Mouse (Mus musculus) heart, embryonic 13.5 days (tissue): ENCODE results near the gene Ercc1. TPM values are rescaled to one million over a fixed set of nuclear protein-coding genes. Genes with fewer than 3 reads are reported as not detected.

Experiments used
- ATAC-seq: fragments of 200-750 bp; cut with Nextera tagmentation; 2 replicates; pipeline ENCODE4 v1.8.0; 2017; ENCODE audit warnings: moderate TSS enrichment; ENCODE audit not compliant: insufficient number of reproducible peaks, low FRiP score, low TSS enrichment; ENCODE audit errors: extremely low read depth
- H3K27ac ChIP-seq: fragments of 300-500 bp; sonication (generic); replicated peaks from 2 replicates; pipeline ENCODE4 v1.5.1; 2015; ENCODE audit warnings: moderate library complexity, mild to moderate bottlenecking, inconsistent platforms
- H3K27me3 ChIP-seq: fragments of 300-500 bp; sonication (generic); replicated peaks from 2 replicates; pipeline ENCODE4 v1.6.1; 2015; ENCODE audit warnings: mild to moderate bottlenecking, inconsistent platforms
- H3K36me3 ChIP-seq: fragments of 300-500 bp; sonication (generic); 2 replicates; pipeline ENCODE4 v1.6.1; 2015; ENCODE audit warnings: mild to moderate bottlenecking, inconsistent platforms
- H3K4me1 ChIP-seq: fragments of 300-500 bp; sonication (generic); 2 replicates; pipeline ENCODE4 v1.6.1; 2015; ENCODE audit warnings: inconsistent platforms
- H3K4me2 ChIP-seq: fragments of 300-500 bp; sonication (generic); 2 replicates; pipeline ENCODE4 v1.6.1; 2015; ENCODE audit warnings: inconsistent platforms, mild to moderate bottlenecking, moderate library complexity
- H3K4me3 ChIP-seq: fragments of 300-500 bp; sonication (generic); 2 replicates; pipeline ENCODE4 v1.5.1; 2015; ENCODE audit warnings: moderate library complexity, mild to moderate bottlenecking, inconsistent platforms
- H3K9ac ChIP-seq: fragments of 300-500 bp; sonication (generic); 2 replicates; pipeline ENCODE4 v1.6.1; 2015; ENCODE audit warnings: inconsistent platforms, mild to moderate bottlenecking, moderate library complexity
- H3K9me3 ChIP-seq: fragments of 300-500 bp; sonication (generic); 2 replicates; pipeline ENCODE4 v1.6.1; 2016; ENCODE audit warnings: inconsistent platforms
- WGBS: fragments of 180-500 bp; shearing (Covaris S2); methylation state at CpG from one replicate; pipeline ENCODE4 v1.1.7; 2015; ENCODE audit warnings: mixed read lengths; 5-methylcytosine and 5-hydroxymethylcytosine counted together
- polyA plus RNA-seq: library from polyadenylated mRNA; unstranded; fragments of >200 nt; fragmentation: Nextera tagmentation; extraction: Ambion mirVana; gene quantifications from 2 replicates; pipeline ENCODE4 v1.2.1, GENCODE M21; 2015

The Ercc1 gene
- polyA plus RNA-seq, 1 experiment from 2014 or later = 62.7 TPM

DNA sequence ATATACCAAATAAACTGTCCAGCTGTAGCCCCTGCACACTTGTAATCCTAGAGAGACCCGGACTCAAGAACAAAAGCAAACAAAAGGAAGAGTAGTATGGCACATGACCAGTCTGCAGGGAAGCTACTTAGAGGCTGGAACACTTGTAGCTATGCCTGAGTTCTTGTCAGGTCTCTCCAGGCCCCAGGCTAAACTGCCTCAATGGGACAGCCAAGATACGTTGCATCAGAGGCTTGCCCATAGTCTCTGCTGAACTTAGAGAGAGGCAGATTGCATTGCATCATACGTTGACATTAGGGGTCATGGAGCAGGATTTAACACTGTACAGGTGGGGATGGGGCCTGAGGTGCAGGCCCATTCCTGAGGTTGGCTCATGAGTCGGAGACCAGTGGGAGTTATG, 31.4 kb downstream of the Ercc1 start:
- Histone ChIP-seq H3K4me2 (no peak overlapping the region), H3K27ac (no peak overlapping the region), H3K9me3 (no peaks in the 10 kb centered on the region), H3K27me3 (no peaks in the 10 kb centered on the region), H3K36me3 (peaks cover 83% of the 10 kb centered on the region), H3K4me1 (peaks cover 8% of the 10 kb centered on the region), H3K4me3 (no peak overlapping the region), H3K9ac (no peak overlapping the region)
- WGBS = 82% methylated on average over 4 of the region's 4 CpGs
- no peak for ATAC-seq

DNA sequence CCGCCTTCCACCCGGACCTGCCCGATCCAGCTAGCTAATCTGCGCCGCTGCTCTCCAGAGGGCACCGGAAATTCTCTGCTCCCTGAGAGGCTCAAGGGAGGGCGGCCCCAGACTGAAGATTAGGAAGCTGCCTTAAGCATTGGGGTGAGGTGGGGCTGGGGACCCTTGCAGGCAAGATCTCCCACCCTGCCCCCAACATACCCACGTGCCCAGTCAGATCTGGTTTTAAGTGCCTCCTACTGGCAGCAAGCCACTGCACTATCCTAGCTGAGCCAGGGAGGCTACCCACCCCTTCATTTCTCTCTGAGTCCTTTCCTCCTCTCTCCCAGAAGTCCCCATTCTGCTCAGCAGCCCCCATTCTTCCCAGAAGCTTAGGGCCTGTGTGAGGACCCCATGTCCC, 33.5 kb downstream of the Ercc1 start:
- Histone ChIP-seq H3K9me3 (no peaks in the 10 kb centered on the region), H3K27me3 (no peaks in the 10 kb centered on the region), H3K4me1 (peaks cover 16% of the 10 kb centered on the region), H3K4me3 (no peak overlapping the region), H3K9ac (peak overlapping the region; percentile 37; the same call in 1 of the 2 replicates), H3K4me2 (no peak overlapping the region), H3K27ac (peak overlapping the region; percentile 28; the same call in 1 of the 2 replicates), H3K36me3 (peaks cover 63% of the 10 kb centered on the region)
- 44% methylated on average over 8 of the region's 8 CpGs for WGBS
- no peak for ATAC-seq

DNA sequence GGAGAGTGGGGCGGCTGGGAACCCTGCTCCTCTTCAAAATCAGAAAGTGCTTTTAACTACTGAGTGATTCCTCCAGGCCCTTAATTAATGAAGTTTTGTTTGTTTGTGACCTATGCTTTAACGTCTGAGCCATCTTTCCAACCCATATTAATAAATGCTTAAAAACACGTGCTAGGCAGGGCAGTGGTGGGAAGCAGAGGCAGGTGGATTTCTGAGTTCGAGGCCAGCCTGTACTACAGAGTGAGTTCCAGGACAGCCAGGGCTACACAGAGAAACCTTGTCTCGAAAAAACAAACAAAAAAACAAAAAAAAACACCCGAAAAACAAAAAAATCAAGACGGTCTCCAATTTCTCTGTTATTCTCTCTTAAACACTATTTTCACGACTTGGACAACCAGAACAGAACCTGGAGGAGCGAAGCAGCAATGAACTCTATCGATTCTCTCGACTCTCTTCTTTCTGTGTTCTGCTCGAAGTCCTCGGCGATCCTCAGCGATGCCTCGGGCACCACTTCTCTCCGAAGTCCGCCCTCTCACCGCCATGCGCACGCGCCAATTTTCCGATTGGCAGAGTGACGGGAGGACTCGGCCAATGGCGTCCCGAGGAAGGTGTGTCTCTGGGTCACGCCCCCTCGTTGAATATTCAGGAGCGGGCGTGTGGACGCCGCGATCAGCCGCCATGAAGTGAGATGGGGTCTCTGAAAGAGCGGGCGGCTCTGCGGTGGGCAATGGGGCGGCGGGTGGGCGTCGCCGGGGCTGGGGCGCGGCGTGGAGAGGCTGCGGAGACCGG, 37.0 kb downstream of the Ercc1 start, which contains the start of gene Ercc2:
TSS of gene Ercc2 (plus strand) at position 634 of the 789 bp plus-strand sequence.
- Histone ChIP-seq H3K36me3 (peaks cover 57% of the 10 kb centered on the region), H3K27me3 (no peaks in the 10 kb centered on the region), H3K4me3 (peak within 1 kb of the TSS; percentile 79), H3K9ac (peak within 1 kb of the TSS; percentile 92), H3K4me1 (peaks cover 21% of the 10 kb centered on the region), H3K27ac (peak within 1 kb of the TSS; percentile 30), H3K9me3 (no peaks in the 10 kb centered on the region), H3K4me2 (peak within 1 kb of the TSS; percentile 86)
- WGBS = 6% methylated on average over 48 of the region's 48 CpGs
- peak; percentile 88 for ATAC-seq

DNA sequence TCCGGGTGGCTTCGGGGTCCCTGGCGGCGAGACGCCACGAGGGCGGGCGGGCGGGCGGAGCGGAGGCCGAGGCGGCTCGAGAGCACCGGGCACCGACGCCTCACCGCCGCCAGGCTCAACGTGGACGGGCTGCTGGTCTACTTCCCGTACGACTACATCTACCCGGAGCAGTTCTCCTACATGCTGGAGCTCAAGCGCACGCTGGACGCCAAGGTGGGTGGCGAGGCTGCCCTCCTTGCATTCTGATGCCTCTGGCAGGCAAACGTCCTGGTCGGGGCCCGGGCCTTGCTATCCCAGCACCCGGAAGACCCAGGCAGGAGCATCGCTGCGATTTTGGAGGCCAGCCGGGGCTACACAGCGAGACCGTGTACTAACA, 37.6 kb downstream of the Ercc1 start:
- 0 out of 2 replicates have a peak, but pooled peaks have one; percentile 19 for ATAC-seq
- H3K9me3 ChIP-seq = no peaks in the 10 kb centered on the region
- H3K4me3 ChIP-seq = peak overlapping the region; percentile 79
- 0% methylated on average over 37 of the region's 37 CpGs for WGBS
- peaks cover 21% of the 10 kb centered on the region for H3K4me1 ChIP-seq
- H3K9ac ChIP-seq = peak overlapping the region; percentile 92
- H3K27ac ChIP-seq = peak overlapping the region; percentile 30
- H3K4me2 ChIP-seq = peak overlapping the region; percentile 86
- no peaks in the 10 kb centered on the region for H3K27me3 ChIP-seq
- H3K36me3 ChIP-seq = peaks cover 57% of the 10 kb centered on the region

DNA sequence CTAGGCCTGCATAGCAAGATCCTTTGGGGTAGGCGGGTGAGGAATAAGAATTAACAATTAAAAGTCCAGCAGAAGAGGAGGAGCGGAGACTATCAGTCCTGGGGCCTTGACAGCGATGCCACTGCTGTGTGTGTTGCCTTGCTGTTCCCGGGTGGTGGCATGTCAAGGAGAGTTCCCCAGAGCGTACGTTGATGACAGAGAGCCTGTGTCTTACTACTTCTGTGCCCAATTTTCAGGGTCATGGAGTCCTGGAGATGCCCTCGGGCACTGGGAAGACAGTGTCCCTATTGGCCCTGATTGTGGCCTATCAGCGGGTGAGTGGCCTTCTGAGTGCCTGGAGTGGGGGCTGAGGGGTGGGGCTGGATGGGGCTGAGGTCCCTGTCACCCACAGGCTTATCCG, 39.1 kb downstream of the Ercc1 start:
- H3K4me3 ChIP-seq = no peak overlapping the region
- no peak overlapping the region; the same call in 1 of the 2 replicates for H3K9ac ChIP-seq
- H3K27me3 ChIP-seq = no peaks in the 10 kb centered on the region
- peaks cover 57% of the 10 kb centered on the region for H3K36me3 ChIP-seq
- H3K27ac ChIP-seq = no peak overlapping the region
- no peaks in the 10 kb centered on the region for H3K9me3 ChIP-seq
- H3K4me1 ChIP-seq = peaks cover 13% of the 10 kb centered on the region
- no peak overlapping the region for H3K4me2 ChIP-seq
- no peak for ATAC-seq
- 89% methylated on average over 9 of the region's 9 CpGs for WGBS

DNA sequence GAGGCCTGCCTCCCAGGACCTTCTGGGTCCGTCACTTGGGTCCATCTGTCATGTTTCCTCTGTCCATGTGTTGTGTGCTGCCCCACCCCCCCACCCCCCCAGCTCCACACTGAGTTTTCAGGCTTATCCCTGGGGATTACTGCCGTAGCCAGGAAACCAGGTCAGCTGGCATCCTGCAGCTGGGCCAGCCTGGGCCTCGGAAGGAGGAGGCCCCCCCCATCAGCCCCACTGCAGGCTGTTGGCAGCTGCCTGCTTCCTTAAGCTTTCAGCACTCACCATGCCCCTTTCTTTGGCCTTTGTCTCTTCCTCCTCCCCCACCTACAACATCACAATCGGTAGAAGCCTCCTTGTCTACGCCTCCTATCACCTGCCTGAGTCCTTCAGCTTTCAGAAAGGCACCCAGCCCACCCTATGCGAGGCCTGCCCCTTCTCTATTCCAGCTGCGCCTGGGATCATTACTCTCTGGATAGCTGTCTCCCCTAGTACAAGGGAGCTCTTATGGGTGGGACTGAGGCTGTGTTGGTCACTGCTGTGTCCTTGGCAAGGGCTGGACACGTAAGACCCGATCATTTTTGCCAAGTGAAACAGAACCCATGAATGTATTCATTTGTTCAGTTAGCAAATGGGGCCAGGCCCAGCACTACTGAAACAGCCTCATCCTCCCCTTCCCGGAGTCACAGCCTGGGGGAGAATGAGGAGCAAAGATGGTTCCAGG, 44.3 kb downstream of the Ercc1 start:
- H3K27ac ChIP-seq = no peak overlapping the region
- H3K4me1 ChIP-seq = no peaks in the 10 kb centered on the region
- no peak overlapping the region for H3K4me3 ChIP-seq
- no peak for ATAC-seq
- peaks cover 99% of the 10 kb centered on the region for H3K36me3 ChIP-seq
- H3K27me3 ChIP-seq = no peaks in the 10 kb centered on the region
- H3K9ac ChIP-seq = no peak overlapping the region
- H3K9me3 ChIP-seq = no peaks in the 10 kb centered on the region
- WGBS = 68% methylated on average over 10 of the region's 10 CpGs
- no peak overlapping the region for H3K4me2 ChIP-seq

DNA sequence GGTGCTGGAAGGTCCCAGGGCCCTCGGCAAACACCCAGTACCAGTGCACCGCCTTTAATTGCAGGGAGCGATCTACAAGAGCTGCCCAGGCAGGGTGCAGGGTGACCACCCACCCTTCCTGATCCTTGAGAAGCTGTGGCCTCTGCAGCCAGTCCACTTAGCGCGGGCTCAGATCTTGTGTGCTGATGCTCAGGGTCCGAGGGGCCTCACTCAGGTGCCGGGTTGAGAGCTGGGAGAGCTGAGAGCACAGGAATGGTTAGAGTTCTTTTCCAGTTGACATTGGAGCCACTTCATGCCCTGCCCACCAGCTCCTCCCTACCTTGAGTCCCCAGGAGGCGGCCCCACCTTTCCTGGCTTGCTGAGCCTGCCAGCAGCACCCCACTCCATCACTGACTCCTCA, 49.9 kb downstream of the Ercc1 start:
- Histone ChIP-seq H3K9ac (no peak overlapping the region), H3K9me3 (no peaks in the 10 kb centered on the region), H3K27ac (no peak overlapping the region), H3K4me3 (no peak overlapping the region), H3K4me2 (no peak overlapping the region), H3K27me3 (peaks cover 7% of the 10 kb centered on the region; the same call in 1 of the 2 replicates), H3K4me1 (peaks cover 4% of the 10 kb centered on the region; the same call in 1 of the 2 replicates), H3K36me3 (peaks cover 65% of the 10 kb centered on the region)
- ATAC-seq = no peak
- WGBS = 85% methylated on average over 8 of the region's 8 CpGs

DNA sequence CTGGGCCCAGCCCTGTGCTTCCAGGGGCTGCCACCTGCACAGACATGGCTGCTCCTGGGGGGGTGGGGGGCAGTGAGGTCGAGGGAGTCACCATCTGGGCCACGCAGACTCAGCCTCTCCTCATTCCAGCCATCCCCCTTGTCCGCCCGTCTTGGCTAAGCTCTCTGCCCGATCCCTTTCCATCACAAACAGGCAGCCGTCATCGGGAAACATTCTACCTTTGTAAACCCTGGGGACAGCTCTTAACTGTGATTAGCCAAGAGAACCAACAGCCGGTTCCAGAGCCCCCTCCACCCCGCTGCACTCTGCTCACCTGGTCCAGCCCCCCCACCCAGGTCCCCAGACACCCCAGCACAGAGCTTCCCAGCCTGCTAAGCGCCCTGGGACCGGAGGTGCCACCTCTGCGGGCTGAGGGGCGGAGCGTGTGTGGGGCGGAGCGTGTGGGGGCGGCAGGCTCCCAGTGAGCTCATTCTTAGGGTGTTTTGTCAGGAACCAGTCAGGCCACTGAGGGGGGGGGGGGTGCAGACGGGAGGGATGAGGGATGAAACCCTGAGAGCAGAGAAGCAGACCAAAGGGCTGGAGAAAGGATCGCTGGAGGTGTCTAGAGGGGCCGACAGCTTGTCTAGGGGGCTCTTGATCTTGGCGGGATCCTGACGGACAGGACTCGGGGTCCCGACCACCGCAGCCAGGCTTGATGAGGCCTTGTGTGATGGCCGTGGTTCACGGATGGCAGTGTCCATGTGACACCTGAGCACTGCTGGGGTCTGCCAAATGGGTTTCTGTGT, 55.1 kb downstream of the Ercc1 start:
- H3K36me3 ChIP-seq = peaks cover 13% of the 10 kb centered on the region
- H3K27ac ChIP-seq = no peak overlapping the region
- peaks cover 6% of the 10 kb centered on the region for H3K9me3 ChIP-seq
- no peak for ATAC-seq
- H3K4me1 ChIP-seq = peaks cover 20% of the 10 kb centered on the region
- peak overlapping the region; percentile 70 for H3K4me2 ChIP-seq
- 2% methylated on average over 27 of the region's 27 CpGs for WGBS
- H3K27me3 ChIP-seq = peaks cover 56% of the 10 kb centered on the region
- H3K9ac ChIP-seq = peak overlapping the region; percentile 73
- peak overlapping the region; percentile 45 for H3K4me3 ChIP-seq

DNA sequence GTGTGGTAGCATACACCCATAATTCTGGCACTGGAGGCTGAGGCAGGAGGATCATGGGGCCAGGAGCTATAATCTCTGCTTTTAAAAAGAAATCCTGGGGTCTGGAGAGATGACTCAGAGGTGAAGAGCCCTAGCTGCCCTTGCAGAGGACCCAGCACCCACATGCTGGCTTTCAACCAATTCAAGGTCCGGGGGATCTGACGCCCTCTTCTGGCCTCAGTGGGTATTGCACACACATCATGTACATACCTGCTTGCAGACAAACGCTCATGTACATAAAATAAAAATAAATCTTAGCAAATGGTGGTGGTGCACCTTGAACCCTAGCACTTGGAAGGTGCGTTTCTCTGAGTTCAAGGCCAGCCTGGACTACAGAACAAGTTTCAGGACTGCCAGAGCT, 56.4 kb downstream of the Ercc1 start:
- no peak overlapping the region for H3K4me2 ChIP-seq
- WGBS = 73% methylated on average over 4 of the region's 4 CpGs
- H3K4me3 ChIP-seq = no peak overlapping the region
- no peak overlapping the region for H3K9ac ChIP-seq
- H3K9me3 ChIP-seq = peaks cover 6% of the 10 kb centered on the region
- ATAC-seq = no peak
- peaks cover 62% of the 10 kb centered on the region for H3K27me3 ChIP-seq
- H3K36me3 ChIP-seq = peaks cover under 1% of the 10 kb centered on the region; the same call in 1 of the 2 replicates
- H3K27ac ChIP-seq = no peak overlapping the region
- H3K4me1 ChIP-seq = peaks cover 23% of the 10 kb centered on the region

DNA sequence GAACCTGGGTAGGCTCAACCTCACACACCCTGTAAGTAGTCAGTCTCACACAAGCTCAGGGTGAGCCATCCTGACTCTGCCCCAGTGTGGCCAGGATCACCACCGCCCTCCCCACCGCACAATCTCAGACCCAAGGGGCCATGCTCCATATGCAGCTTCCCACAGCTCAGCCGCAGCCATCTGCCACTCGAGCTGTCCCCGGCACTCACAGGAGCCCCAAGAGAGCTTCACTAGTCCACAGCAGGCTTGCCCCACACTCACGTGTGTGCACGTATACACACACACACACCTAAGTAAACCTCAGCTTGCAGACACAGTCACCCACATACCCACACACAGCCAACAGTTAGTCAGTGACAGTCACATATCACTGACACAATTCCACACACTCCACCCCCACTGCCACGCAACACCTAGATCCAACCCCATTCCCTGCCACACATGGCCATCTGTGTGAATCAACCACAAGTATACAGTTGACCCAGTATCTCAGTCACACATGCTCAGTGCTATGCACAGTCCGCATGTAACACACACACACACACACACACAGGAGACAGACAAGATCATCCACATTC, 58.0 kb downstream of the Ercc1 start:
- Histone ChIP-seq H3K4me1 (peaks cover 23% of the 10 kb centered on the region), H3K27ac (no peak overlapping the region), H3K4me2 (no peak overlapping the region), H3K27me3 (peaks cover 68% of the 10 kb centered on the region), H3K36me3 (no peaks in the 10 kb centered on the region), H3K9me3 (peaks cover 6% of the 10 kb centered on the region), H3K9ac (no peak overlapping the region), H3K4me3 (no peak overlapping the region)
- no peak for ATAC-seq
- WGBS = 80% methylated on average over 9 of the region's 9 CpGs
